Comparison of ENCODE assay signal across 8 mouse cellular contexts in genomic region chr4:131849986-131850638, GRCm38 (mm10). TPM values are rescaled to one million over a fixed set of nuclear protein-coding genes. Genes with fewer than 3 reads are reported as not detected.
DNase-seq lines count a peak whose midpoint lies in the region; ATAC-seq and TF ChIP-seq lines count a peak whose summit lies in the region.

No protein-coding gene starts in this region.

- H3K9ac ChIP-seq in forebrain, embryonic 14.5 days (ENCODE audit: low read length): peak overlapping the region; percentile 29; the same call in 1 of the 2 replicates
- peak overlapping the region; percentile 13; the same call in 1 of the 2 replicates for H3K9ac ChIP-seq in limb, embryonic 14.5 days (ENCODE audit: low read depth, low read length, severe bottlenecking)

- intact Hi-C loops in heart, postnatal 36 days (cut with DNase I): no loop called here

- peak; percentile 76 for ATAC-seq in forebrain, embryonic 14.5 days
- ATAC-seq in limb, embryonic 14.5 days (ENCODE audit: low FRiP score, low read depth): no peak
- no peak for ATAC-seq in cerebellum, adult (ENCODE audit: insufficient number of reproducible peaks, low FRiP score, low TSS enrichment)

- TF ChIP-seq CTCF in layer of hippocampus, adult 2 months (conservative IDR thresholded peaks at IDR 0.05): no peak

- H3K4me1 ChIP-seq in forebrain, embryonic 14.5 days (ENCODE audit: control insufficient read depth, insufficient read depth, low read length): peaks cover 13% of the 10 kb centered on the region
- H3K4me1 ChIP-seq in limb, embryonic 14.5 days (ENCODE audit: control insufficient read depth, insufficient read depth, low read length): 0 out of 2 replicates have a peak, but pooled peaks cover 3% of the 10 kb centered on the region

- no peaks in the 10 kb centered on the region for H3K36me3 ChIP-seq in forebrain, embryonic 14.5 days (ENCODE audit: control insufficient read depth, insufficient read depth, low read length)
- 0 out of 2 replicates have a peak, but pooled peaks cover 10% of the 10 kb centered on the region for H3K36me3 ChIP-seq in limb, embryonic 14.5 days (ENCODE audit: control insufficient read depth, insufficient read depth, low read length)

- peak overlapping the region; percentile 80 for H3K27ac ChIP-seq in layer of hippocampus, adult 2 months
- H3K27ac ChIP-seq in forebrain, embryonic 14.5 days (ENCODE audit: low read depth, low read length): peak overlapping the region; percentile 71
- H3K27ac ChIP-seq in limb, embryonic 14.5 days (replicated peaks; ENCODE audit: low read depth, low read length): peak overlapping the region; percentile 63

- WGBS in forebrain, embryonic 14.5 days: 9% methylated on average over 5 of the region's 5 CpGs
- 33% methylated on average over 5 of the region's 5 CpGs for WGBS in limb, embryonic 14.5 days

- TF ChIP-seq POLR2A in limb, embryonic 14.5 days (IDR thresholded peaks at IDR 0.05; ENCODE audit: borderline replicate concordance, extremely low read depth, insufficient read depth, insufficient read length): no peak

- H3K4me2 ChIP-seq in forebrain, embryonic 14.5 days (ENCODE audit: low read length): no peak overlapping the region
- H3K4me2 ChIP-seq in limb, embryonic 14.5 days (replicated peaks; ENCODE audit: low read depth, low read length, severe bottlenecking): no peak overlapping the region

- DNase-seq in layer of hippocampus, adult 2 months (ENCODE audit: low spot score in 2 of 2): peak; percentile 54 to 57
- DNase-seq in layer of hippocampus, postnatal 10 days (ENCODE audit: low spot score in 2 of 2): no peak
- DNase-seq in forebrain, embryonic 14.5 days (ENCODE audit: low spot score): peak; percentile 85
- DNase-seq in heart, postnatal 36 days: peak; percentile 45 to 53
- peak; percentile 78 for DNase-seq in limb, embryonic 14.5 days (ENCODE audit: low spot score)
- peak; percentile 39 for DNase-seq in skeletal muscle tissue, adult 2 months (ENCODE audit: low read depth, low spot score)
- no peak for DNase-seq in embryo, embryonic 9.5 days (ENCODE audit: extremely low spot score)

- H3K27me3 ChIP-seq in forebrain, embryonic 14.5 days (replicated peaks; ENCODE audit: control insufficient read depth, insufficient read depth, low read length): no peaks in the 10 kb centered on the region
- H3K27me3 ChIP-seq in limb, embryonic 14.5 days (ENCODE audit: control insufficient read depth, insufficient read depth, low read length): no peaks in the 10 kb centered on the region

- no peaks in the 10 kb centered on the region for H3K9me3 ChIP-seq in forebrain, embryonic 14.5 days (replicated peaks; ENCODE audit: control insufficient read depth, low read length)
- no peaks in the 10 kb centered on the region for H3K9me3 ChIP-seq in limb, embryonic 14.5 days (ENCODE audit: control insufficient read depth, low read length)

- no peak overlapping the region for H3K4me3 ChIP-seq in layer of hippocampus, adult 2 months
- H3K4me3 ChIP-seq in forebrain, embryonic 14.5 days (ENCODE audit: low read depth, low read length): no peak overlapping the region
- H3K4me3 ChIP-seq in limb, embryonic 14.5 days (replicated peaks; ENCODE audit: low read length): no peak overlapping the region

RNA-seq across cellular contexts. Expression of gene Mecr, which starts 6.8 kb away (rescaled TPM):
- 10 to 100 TPM; 33.1 to 35.8 TPM for total RNA-seq in layer of hippocampus, adult 2 months (2021)
- 10 to 100 TPM; 33.8 to 38.2 TPM for total RNA-seq in layer of hippocampus, postnatal 10 days (2021)
- 33.7 and 35.7 TPM in 2 replicates for polyA plus RNA-seq in forebrain, embryonic 14.5 days (2014; fragmentation: Nextera tagmentation; extraction: Ambion mirVana)
- total RNA-seq in heart, postnatal 36 days (2021): 10 to 100 TPM; 28.2 TPM
- polyA plus RNA-seq in limb, embryonic 14.5 days (2012; rRNA removed): 36.6 and 41.6 TPM in 2 replicates
- polyA plus RNA-seq in limb, embryonic 14.5 days (2014; fragmentation: Nextera tagmentation; extraction: Ambion mirVana): 38.2 and 39.4 TPM in 2 replicates

RNA-seq across cellular contexts. Expression of gene Ptpru, which starts 12.0 kb away (rescaled TPM):
- 100 to 1,000 TPM; 101 to 108 TPM for total RNA-seq in layer of hippocampus, adult 2 months (2021)
- total RNA-seq in layer of hippocampus, postnatal 10 days (2021): 10 to 100 TPM; 79.5 to 85.9 TPM
- 20.1 and 20.8 TPM in 2 replicates for polyA plus RNA-seq in forebrain, embryonic 14.5 days (2014; fragmentation: Nextera tagmentation; extraction: Ambion mirVana)
- total RNA-seq in heart, postnatal 36 days (2021): 1 to 10 TPM; 4.3 to 5.9 TPM
- polyA plus RNA-seq in limb, embryonic 14.5 days (2012; rRNA removed): 22.5 and 28.7 TPM in 2 replicates
- 13.3 and 18.7 TPM in 2 replicates for polyA plus RNA-seq in limb, embryonic 14.5 days (2014; fragmentation: Nextera tagmentation; extraction: Ambion mirVana)

RNA-seq across cellular contexts. Expression of gene Srsf4, which starts 23.3 kb away (rescaled TPM):
- 10 to 100 TPM; 67.3 to 75.0 TPM for total RNA-seq in layer of hippocampus, adult 2 months (2021)
- 10 to 100 TPM; 74.4 to 77.1 TPM for total RNA-seq in layer of hippocampus, postnatal 10 days (2021)
- 109 and 132 TPM in 2 replicates for polyA plus RNA-seq in forebrain, embryonic 14.5 days (2014; fragmentation: Nextera tagmentation; extraction: Ambion mirVana)
- total RNA-seq in heart, postnatal 36 days (2021): 10 to 100 TPM; 33.5 to 35.3 TPM
- 98.5 and 113 TPM in 2 replicates for polyA plus RNA-seq in limb, embryonic 14.5 days (2012; rRNA removed)
- polyA plus RNA-seq in limb, embryonic 14.5 days (2014; fragmentation: Nextera tagmentation; extraction: Ambion mirVana): 97.7 and 107 TPM in 2 replicates

Comparison
In these comparisons a context has a peak if more than half of its experiments do, and no peak if none do; other contexts are left out.
1. DNase-seq: peak in layer of hippocampus, adult 2 months (2 of 2), forebrain, embryonic 14.5 days (single experiment), heart, postnatal 36 days (2 of 2), limb, embryonic 14.5 days (single experiment) and skeletal muscle tissue, adult 2 months (single experiment); none in layer of hippocampus, postnatal 10 days (0 of 2) and embryo, embryonic 9.5 days (single experiment).
2. RNA of gene Ptpru, which starts 12.0 kb away (total RNA-seq): 101 to 108 TPM in layer of hippocampus, adult 2 months and 79.5 to 85.9 TPM in layer of hippocampus, postnatal 10 days; 4.3 to 5.9 TPM in heart, postnatal 36 days; every median in the first group is over 10 times any median in the second.
3. Peak in every context shown above with its lines, with median percentiles within 50 percentile points of each other: H3K27ac ChIP-seq.